In genomic region chr1:69342100-69342499, GRCm38 (mm10) we compare ENCODE assay signal across 20 mouse cellular contexts.
"Had no signal": no experiment of that assay in that cellular context is flagged by ENCODE, and none has a peak within 500 bp of the region (broad histone marks: within the 10 kb centered on the region; RNA-seq: fewer than 3 reads in every experiment).

No protein-coding gene starts in this region.

- H3K9me3 ChIP-seq: midbrain, embryonic 10.5 days; midbrain, embryonic 12.5 days; neural tube, embryonic 13.5 days; neural tube, embryonic 15.5 days; stomach, embryonic 15.5 days had no signal

- H3K27me3 ChIP-seq: midbrain, embryonic 12.5 days; neural tube, embryonic 13.5 days; neural tube, embryonic 15.5 days; stomach, embryonic 15.5 days had no signal

- H3K4me3 ChIP-seq: midbrain, embryonic 10.5 days; midbrain, embryonic 12.5 days; myocyte; neural tube, embryonic 13.5 days; neural tube, embryonic 15.5 days; stomach, embryonic 15.5 days had no signal

- ATAC-seq: midbrain, embryonic 16.5 days had no signal

- H3K4me1 ChIP-seq: midbrain, embryonic 10.5 days; midbrain, embryonic 12.5 days; neural tube, embryonic 13.5 days; neural tube, embryonic 15.5 days; stomach, embryonic 15.5 days had no signal

- H3K36me3 ChIP-seq: midbrain, embryonic 10.5 days; midbrain, embryonic 12.5 days; neural tube, embryonic 13.5 days; neural tube, embryonic 15.5 days; stomach, embryonic 15.5 days had no signal

- DNase-seq: lung, adult 18-20 months; lung, embryonic 14.5 days; lung, postnatal 10 days; lung, postnatal 4 days; midbrain, embryonic 14.5 days; retina, postnatal 1 day; right cerebral cortex, adult 18-20 months; right cerebral cortex, postnatal 25 days; right cerebral cortex, postnatal 4 days; spleen, adult 18-20 months; thymus, adult 2 months; thymus, postnatal 25 days; thymus, postnatal 4 days had no signal
